Mouse (Mus musculus) hindbrain, embryonic 14.5 days (tissue): ENCODE data around the gene Gm11937. TPM values are rescaled to one million over a fixed set of nuclear protein-coding genes. Genes with fewer than 3 reads are reported as not detected.
"Not testable (repeated sequence)": the region's sequence is repeated elsewhere in the genome, so short reads cannot be mapped to it uniquely, and the experiment has no call there.

ENCODE experiments used
- ATAC-seq: fragments of 200-750 bp; cut with Nextera tagmentation; 2 replicates; pipeline ENCODE4 v1.8.0; 2017; ENCODE audit warnings: moderate number of reproducible peaks, mild to moderate bottlenecking, moderate TSS enrichment, moderate library complexity; ENCODE audit not compliant: low FRiP score
- DNase-seq: peaks from one replicate; pipeline ENCODE4 v3.0.0-alpha.2; 2015; ENCODE audit warnings: low spot score
- H3K27ac ChIP-seq: fragments of 300-500 bp; sonication (generic); 2 replicates; pipeline ENCODE4 v1.5.1; 2014; ENCODE audit warnings: mild to moderate bottlenecking, moderate library complexity
- H3K27me3 ChIP-seq: fragments of 300-500 bp; sonication (generic); 2 replicates; pipeline ENCODE4 v1.6.1; 2014; ENCODE audit warnings: mild to moderate bottlenecking, low read length, mixed read lengths; ENCODE audit not compliant: control insufficient read depth, insufficient read depth
- H3K36me3 ChIP-seq: fragments of 300-500 bp; sonication (generic); replicated peaks from 2 replicates; pipeline ENCODE4 v1.6.1; 2014; ENCODE audit not compliant: control insufficient read depth, insufficient read depth
- H3K4me1 ChIP-seq: fragments of 300-500 bp; sonication (generic); replicated peaks from 2 replicates; pipeline ENCODE4 v1.6.1; 2014; ENCODE audit warnings: antibody characterized with exemption, low read length, mixed read lengths; ENCODE audit not compliant: control insufficient read depth, insufficient read depth
- H3K4me2 ChIP-seq: fragments of 300-500 bp; sonication (generic); replicated peaks from 2 replicates; pipeline ENCODE4 v1.6.1; 2014; ENCODE audit warnings: mild to moderate bottlenecking, moderate library complexity
- H3K4me3 ChIP-seq: fragments of 300-500 bp; sonication (generic); replicated peaks from 2 replicates; pipeline ENCODE4 v1.5.1; 2014; ENCODE audit warnings: mild to moderate bottlenecking, low read length
- H3K9ac ChIP-seq: fragments of 300-500 bp; sonication (generic); 2 replicates; pipeline ENCODE4 v1.6.1; 2014
- H3K9me3 ChIP-seq: fragments of 300-500 bp; sonication (generic); 2 replicates; pipeline ENCODE4 v1.6.1; 2016; ENCODE audit warnings: low read length; ENCODE audit not compliant: control insufficient read depth
- WGBS: fragments of 180-500 bp; shearing (Covaris S2); extraction: QIAGEN DNeasy Blood & Tissue Kit; methylation state at CpG from one replicate; pipeline ENCODE4 v1.1.7; 2014; 5-methylcytosine and 5-hydroxymethylcytosine counted together
- polyA plus RNA-seq: library from polyadenylated mRNA; unstranded; fragments of >200 nt; fragmentation: Nextera tagmentation; extraction: Ambion mirVana; gene quantifications from 2 replicates; pipeline ENCODE4 v1.2.1, GENCODE M21; 2014

The Gm11937 gene
- polyA plus RNA-seq, 1 experiment from 2014 or later, result not detected

GRCm38 (mm10) chr11:99637086-99637485 is 27.1 kb upstream of the Gm11937 start:
- 87% methylated on average over 1 of the region's 1 CpGs for WGBS
- H3K4me1 ChIP-seq, result no peaks in the 10 kb centered on the region
- H3K9ac ChIP-seq, result no peak overlapping the region
- H3K4me2 ChIP-seq, result no peak overlapping the region
- H3K27me3 ChIP-seq, result no peaks in the 10 kb centered on the region
- DNase-seq, result no peak
- no peak overlapping the region for H3K27ac ChIP-seq
- H3K36me3 ChIP-seq, result no peaks in the 10 kb centered on the region
- no peaks in the 10 kb centered on the region for H3K9me3 ChIP-seq
- no peak for ATAC-seq
- H3K4me3 ChIP-seq, result no peak overlapping the region

GRCm38 (mm10) chr11:99634653-99635134 is 24.7 kb upstream of the Gm11937 start, which contains the start of gene Krtap4-2:
Krtap4-2 (minus strand) TSS chr11:99635084.
- Histone ChIP-seq H3K27me3 (no peaks in the 10 kb centered on the region), H3K9me3 (no peaks in the 10 kb centered on the region), H3K27ac (no peak within 1 kb of the TSS), H3K4me1 (no peaks in the 10 kb centered on the region), H3K4me3 (no peak within 1 kb of the TSS), H3K4me2 (no peak within 1 kb of the TSS), H3K9ac (no peak within 1 kb of the TSS), H3K36me3 (no peaks in the 10 kb centered on the region)
- ATAC-seq (no peak), DNase-seq (no peak)
- WGBS, result 41% methylated on average over 8 of the region's 8 CpGs

GRCm38 (mm10) chr11:99633293-99633692 is 23.3 kb upstream of the Gm11937 start:
- Histone ChIP-seq H3K4me1 (no peaks in the 10 kb centered on the region), H3K9me3 (no peaks in the 10 kb centered on the region), H3K27me3 (no peaks in the 10 kb centered on the region), H3K9ac (no peak overlapping the region), H3K27ac (no peak overlapping the region), H3K4me2 (no peak overlapping the region), H3K36me3 (no peaks in the 10 kb centered on the region), H3K4me3 (no peak overlapping the region)
- DNase-seq (no peak), ATAC-seq (no peak)
- WGBS, result 77% methylated on average over 2 of the region's 2 CpGs

- H3K4me1 ChIP-seq, result no peaks in the 10 kb centered on the region
- H3K27ac ChIP-seq, result no peak overlapping the region
- H3K9ac ChIP-seq, result no peak overlapping the region
Observed at GRCm38 (mm10) chr11:99630890-99631289, 20.9 kb upstream of the Gm11937 start.

GRCm38 (mm10) chr11:99628138-99628537 is 18.1 kb upstream of the Gm11937 start, which contains the start of gene Krtap4-1:
Krtap4-1 (minus strand) TSS chr11:99628238.
- DNase-seq, result no peak
- Histone ChIP-seq H3K4me1 (no peaks in the 10 kb centered on the region), H3K36me3 (no peaks in the 10 kb centered on the region), H3K9me3 (no peaks in the 10 kb centered on the region), H3K27ac (no peak within 1 kb of the TSS), H3K9ac (no peak within 1 kb of the TSS), H3K4me2 (no peak within 1 kb of the TSS), H3K27me3 (no peaks in the 10 kb centered on the region), H3K4me3 (no peak within 1 kb of the TSS)
- WGBS, result 91% methylated on average over 4 of the region's 4 CpGs
- ATAC-seq, result no peak

More at GRCm38 (mm10) chr11:99630890-99631289, 20.9 kb upstream of the Gm11937 start:
- Histone ChIP-seq H3K4me2 (no peak overlapping the region), H3K36me3 (no peaks in the 10 kb centered on the region), H3K4me3 (no peak overlapping the region), H3K9me3 (no peaks in the 10 kb centered on the region), H3K27me3 (no peaks in the 10 kb centered on the region)
- WGBS, result 82% methylated on average over 3 of the region's 3 CpGs
- ATAC-seq (no peak), DNase-seq (no peak)

- H3K9me3 ChIP-seq, result no peaks in the 10 kb centered on the region
- no peak within 1 kb of the TSS for H3K27ac ChIP-seq
- 91% methylated on average over 2 of the region's 2 CpGs for WGBS
- no peaks in the 10 kb centered on the region for H3K4me1 ChIP-seq
- no peak within 1 kb of the TSS for H3K4me3 ChIP-seq
- ATAC-seq (no peak), DNase-seq (no peak)
- no peaks in the 10 kb centered on the region for H3K27me3 ChIP-seq
- no peak within 1 kb of the TSS for H3K4me2 ChIP-seq
- no peaks in the 10 kb centered on the region for H3K36me3 ChIP-seq
- H3K9ac ChIP-seq, result no peak within 1 kb of the TSS
Observed at GRCm38 (mm10) chr11:99620335-99620734, 10.3 kb upstream of the Gm11937 start, which contains the start of gene Gm11562. Gm11562 (minus strand) TSS chr11:99620435.

- ATAC-seq (no peak), DNase-seq (no peak)
- Histone ChIP-seq H3K36me3 (no peaks in the 10 kb centered on the region), H3K4me1 (no peaks in the 10 kb centered on the region), H3K27me3 (no peaks in the 10 kb centered on the region), H3K4me2 (no peak within 1 kb of the TSS), H3K9me3 (no peaks in the 10 kb centered on the region), H3K4me3 (no peak within 1 kb of the TSS), H3K9ac (no peak within 1 kb of the TSS), H3K27ac (no peak within 1 kb of the TSS)
- WGBS, result 66% methylated on average over 3 of the region's 3 CpGs
Observed at GRCm38 (mm10) chr11:99614796-99615363, 4.9 kb upstream of the Gm11937 start, which contains the start of gene Krtap2-4. Krtap2-4 (minus strand) TSS chr11:99614846.

- Histone ChIP-seq H3K27me3 (no peaks in the 10 kb centered on the region), H3K4me3 (no peak overlapping the region)
Observed at GRCm38 (mm10) chr11:99609126-99609525, 863 bp downstream of the Gm11937 start.

GRCm38 (mm10) chr11:99603208-99603607 is 6.8 kb downstream of the Gm11937 start, which contains the start of gene Gm11938:
Gm11938 (minus strand) TSS chr11:99603308.
- H3K9ac ChIP-seq, H3K4me2 ChIP-seq, DNase-seq, H3K27me3 ChIP-seq, H3K4me1 ChIP-seq, H3K4me3 ChIP-seq, H3K27ac ChIP-seq, ATAC-seq, H3K9me3 ChIP-seq, H3K36me3 ChIP-seq: not testable (repeated sequence)
- WGBS, result 79% methylated on average over 1 of the region's 1 CpGs

More at GRCm38 (mm10) chr11:99609126-99609525, 863 bp downstream of the Gm11937 start:
- Histone ChIP-seq H3K4me2 (no peak overlapping the region), H3K27ac (no peak overlapping the region), H3K4me1 (no peaks in the 10 kb centered on the region), H3K36me3 (no peaks in the 10 kb centered on the region), H3K9ac (no peak overlapping the region), H3K9me3 (no peaks in the 10 kb centered on the region)
- 87% methylated on average over 1 of the region's 1 CpGs for WGBS
- no peak for DNase-seq
- ATAC-seq, result no peak
